Mouse (Mus musculus) intestine, embryonic 14.5 days (tissue): Measurements from ENCODE around the gene Pkp4. TPM values are rescaled to one million over a fixed set of nuclear protein-coding genes. Genes with fewer than 3 reads are reported as not detected.

Experiments
- ATAC-seq: fragments of 200-750 bp; cut with Nextera tagmentation; replicated peaks from 2 replicates; pipeline ENCODE4 v1.8.0; 2017; ENCODE audit warnings: low read depth, moderate number of reproducible peaks, moderate TSS enrichment, moderate library complexity; ENCODE audit not compliant: low FRiP score, low TSS enrichment
- DNase-seq: peaks from one replicate; pipeline ENCODE4 v3.0.0-alpha.2; 2018; ENCODE audit warnings: low spot score
- H3K27ac ChIP-seq: fragments of 300-500 bp; sonication (generic); 2 replicates; pipeline ENCODE4 v1.5.1; 2014; ENCODE audit warnings: low read depth, mild to moderate bottlenecking, control low read depth
- H3K27me3 ChIP-seq: fragments of 300-500 bp; sonication (generic); replicated peaks from 2 replicates; pipeline ENCODE4 v1.6.1; 2014; ENCODE audit warnings: low read length, control low read depth; ENCODE audit not compliant: control insufficient read depth, insufficient read depth
- H3K36me3 ChIP-seq: fragments of 300-500 bp; sonication (generic); 2 replicates; pipeline ENCODE4 v1.6.1; 2014; ENCODE audit warnings: low read length, control low read depth; ENCODE audit not compliant: control insufficient read depth, insufficient read depth
- H3K4me1 ChIP-seq: fragments of 300-500 bp; sonication (generic); replicated peaks from 2 replicates; pipeline ENCODE4 v1.6.1; 2014; ENCODE audit warnings: low read length, control low read depth, mixed read lengths; ENCODE audit not compliant: control insufficient read depth, insufficient read depth
- H3K4me2 ChIP-seq: fragments of 300-500 bp; sonication (generic); 2 replicates; pipeline ENCODE4 v1.6.1; 2014; ENCODE audit warnings: low read length
- H3K4me3 ChIP-seq: fragments of 300-500 bp; sonication (generic); 2 replicates; pipeline ENCODE4 v1.5.1; 2014; ENCODE audit warnings: low read depth, low read length, control low read depth, mixed read lengths
- H3K9ac ChIP-seq: fragments of 300-500 bp; sonication (generic); 2 replicates; pipeline ENCODE4 v1.6.1; 2014; ENCODE audit warnings: mild to moderate bottlenecking, low read length
- H3K9me3 ChIP-seq: fragments of 300-500 bp; sonication (generic); 2 replicates; pipeline ENCODE4 v1.6.1; 2016; ENCODE audit warnings: low read length, control low read depth; ENCODE audit not compliant: control insufficient read depth
- WGBS: fragments of 180-500 bp; shearing (Covaris S2); extraction: QIAGEN DNeasy Blood & Tissue Kit; methylation state at CpG from one replicate; pipeline ENCODE4 v1.1.7; 2014; 5-methylcytosine and 5-hydroxymethylcytosine counted together
- polyA plus RNA-seq: library from polyadenylated mRNA; unstranded; fragments of >200 nt; fragmentation: Nextera tagmentation; extraction: Ambion mirVana; gene quantifications from 2 replicates; pipeline ENCODE4 v1.2.1, GENCODE M21; 2014

Pkp4 gene
- polyA plus RNA-seq, 1 experiment from 2014 or later = 24.4 TPM

DNA sequence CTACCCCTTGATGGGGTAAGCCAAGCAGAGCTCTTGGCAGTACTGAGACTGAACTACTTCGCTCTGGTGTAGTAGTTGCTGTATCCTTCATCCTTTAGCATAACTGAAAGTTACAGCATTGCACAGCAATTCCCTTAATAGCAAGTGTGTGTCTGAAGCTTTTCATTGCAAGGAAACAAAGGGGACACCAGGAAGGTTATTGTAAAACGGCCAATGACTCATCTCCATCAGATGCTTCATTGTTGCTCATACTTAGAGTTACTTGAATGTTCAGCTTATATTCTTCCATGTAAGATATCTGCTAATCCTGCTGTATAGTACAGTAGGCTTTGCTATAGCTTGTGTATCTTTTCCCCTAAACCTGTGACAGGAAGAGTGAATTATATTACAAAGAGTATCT is 128.8 kb downstream of the Pkp4 start:
- ATAC-seq = no peak
- no peaks in the 10 kb centered on the region for H3K9me3 ChIP-seq
- no peak overlapping the region for H3K9ac ChIP-seq
- H3K4me2 ChIP-seq = no peak overlapping the region
- H3K27me3 ChIP-seq = no peaks in the 10 kb centered on the region
- no peak for DNase-seq
- H3K27ac ChIP-seq = no peak overlapping the region
- no peaks in the 10 kb centered on the region for H3K36me3 ChIP-seq
- H3K4me3 ChIP-seq = no peak overlapping the region
- 0 out of 2 replicates have a peak, but pooled peaks cover 2% of the 10 kb centered on the region for H3K4me1 ChIP-seq
- WGBS = 84% methylated on average over 2 of the region's 2 CpGs

DNA sequence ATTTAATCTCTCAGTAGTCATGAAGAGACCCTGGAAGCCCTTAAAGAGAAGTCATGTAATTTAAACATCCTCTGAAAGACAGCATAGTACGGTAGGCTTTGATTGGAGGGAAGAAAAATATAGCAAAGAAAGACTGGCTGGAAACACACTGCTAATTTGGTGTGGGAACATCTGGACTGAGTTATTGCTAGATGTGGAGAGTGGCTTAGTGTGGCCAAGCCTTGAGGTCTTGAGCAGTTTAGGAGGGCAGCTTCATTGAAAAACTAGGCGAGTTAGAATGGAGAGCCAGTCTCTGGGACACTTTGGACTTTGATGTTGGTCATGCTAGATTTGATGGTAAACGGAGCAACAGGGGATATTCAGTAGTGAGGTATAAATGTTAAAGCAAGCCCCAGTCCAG is 129.7 kb downstream of the Pkp4 start:
- peak; percentile 18 for DNase-seq

GRCm38 (mm10) chr2:59299831-59300230 is 139.2 kb downstream of the Pkp4 start:
- H3K36me3 ChIP-seq = no peaks in the 10 kb centered on the region
- ATAC-seq (no peak), DNase-seq (no peak)
- no peak overlapping the region for H3K4me2 ChIP-seq
- H3K4me3 ChIP-seq = no peak overlapping the region
- no peak overlapping the region for H3K27ac ChIP-seq
- 86% methylated on average over 3 of the region's 3 CpGs for WGBS
- H3K4me1 ChIP-seq = no peaks in the 10 kb centered on the region
- H3K9me3 ChIP-seq = no peaks in the 10 kb centered on the region
- H3K27me3 ChIP-seq = no peaks in the 10 kb centered on the region
- H3K9ac ChIP-seq = no peak overlapping the region

More for the DNA sequence above, 129.7 kb downstream of the Pkp4 start:
- Histone ChIP-seq H3K27ac (no peak overlapping the region), H3K4me3 (no peak overlapping the region), H3K36me3 (no peaks in the 10 kb centered on the region), H3K4me2 (no peak overlapping the region), H3K9me3 (no peaks in the 10 kb centered on the region), H3K9ac (no peak overlapping the region), H3K27me3 (no peaks in the 10 kb centered on the region), H3K4me1 (0 out of 2 replicates have a peak, but pooled peaks cover 2% of the 10 kb centered on the region)
- ATAC-seq = no peak
- 80% methylated on average over 3 of the region's 3 CpGs for WGBS

- Histone ChIP-seq H3K4me2 (no peak overlapping the region), H3K4me3 (no peak overlapping the region), H3K27me3 (no peaks in the 10 kb centered on the region), H3K4me1 (no peaks in the 10 kb centered on the region), H3K36me3 (peaks cover 10% of the 10 kb centered on the region), H3K9ac (no peak overlapping the region), H3K9me3 (no peaks in the 10 kb centered on the region), H3K27ac (no peak overlapping the region)
- no peak for ATAC-seq
- DNase-seq = no peak
- WGBS = 65% methylated on average over 12 of the region's 12 CpGs
Observed at GRCm38 (mm10) chr2:59301671-59302070, 141.0 kb downstream of the Pkp4 start.

DNA sequence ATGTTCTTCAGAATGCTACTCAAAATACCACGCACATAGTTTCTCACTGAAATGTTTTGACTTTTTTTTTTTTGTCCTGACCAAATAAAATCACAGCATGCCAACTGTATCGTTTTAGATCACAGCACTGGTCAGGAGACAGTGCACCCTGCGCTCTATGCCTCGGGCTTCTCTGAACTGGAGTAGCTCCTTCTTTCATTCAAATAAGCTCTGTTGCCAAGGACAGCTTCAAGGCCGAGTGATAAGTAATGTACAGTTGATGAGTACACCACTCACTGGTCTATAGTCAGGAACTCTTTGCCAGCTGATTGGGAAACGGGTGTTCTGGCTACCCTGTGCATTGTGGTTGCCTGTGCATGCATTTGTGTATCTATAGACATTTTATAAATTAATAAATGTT is 141.8 kb downstream of the Pkp4 start:
- no peak overlapping the region for H3K27ac ChIP-seq
- DNase-seq = no peak
- H3K27me3 ChIP-seq = no peaks in the 10 kb centered on the region
- H3K4me1 ChIP-seq = no peaks in the 10 kb centered on the region
- no peak overlapping the region for H3K4me2 ChIP-seq
- peaks cover 18% of the 10 kb centered on the region for H3K36me3 ChIP-seq
- H3K9me3 ChIP-seq = no peaks in the 10 kb centered on the region
- WGBS = 88% methylated on average over 6 of the region's 6 CpGs
- H3K4me3 ChIP-seq = no peak overlapping the region
- no peak for ATAC-seq
- no peak overlapping the region for H3K9ac ChIP-seq

GRCm38 (mm10) chr2:59303530-59304063 is 142.9 kb downstream of the Pkp4 start:
- 84% methylated on average over 12 of the region's 12 CpGs for WGBS
- Histone ChIP-seq H3K4me3 (no peak overlapping the region), H3K36me3 (peaks cover 29% of the 10 kb centered on the region), H3K9me3 (no peaks in the 10 kb centered on the region), H3K27ac (no peak overlapping the region), H3K27me3 (no peaks in the 10 kb centered on the region), H3K4me1 (no peaks in the 10 kb centered on the region), H3K4me2 (no peak overlapping the region), H3K9ac (no peak overlapping the region)
- no peak for ATAC-seq
- DNase-seq = no peak

- H3K9ac ChIP-seq = no peak overlapping the region
- no peaks in the 10 kb centered on the region for H3K27me3 ChIP-seq
- no peak for ATAC-seq
- no peak for DNase-seq
- H3K36me3 ChIP-seq = peaks cover 57% of the 10 kb centered on the region
- no peaks in the 10 kb centered on the region for H3K4me1 ChIP-seq
- H3K27ac ChIP-seq = no peak overlapping the region
- H3K4me3 ChIP-seq = no peak overlapping the region
- H3K9me3 ChIP-seq = no peaks in the 10 kb centered on the region
- no peak overlapping the region for H3K4me2 ChIP-seq
- 90% methylated on average over 8 of the region's 8 CpGs for WGBS
Observed at GRCm38 (mm10) chr2:59307302-59307701, 146.7 kb downstream of the Pkp4 start.

DNA sequence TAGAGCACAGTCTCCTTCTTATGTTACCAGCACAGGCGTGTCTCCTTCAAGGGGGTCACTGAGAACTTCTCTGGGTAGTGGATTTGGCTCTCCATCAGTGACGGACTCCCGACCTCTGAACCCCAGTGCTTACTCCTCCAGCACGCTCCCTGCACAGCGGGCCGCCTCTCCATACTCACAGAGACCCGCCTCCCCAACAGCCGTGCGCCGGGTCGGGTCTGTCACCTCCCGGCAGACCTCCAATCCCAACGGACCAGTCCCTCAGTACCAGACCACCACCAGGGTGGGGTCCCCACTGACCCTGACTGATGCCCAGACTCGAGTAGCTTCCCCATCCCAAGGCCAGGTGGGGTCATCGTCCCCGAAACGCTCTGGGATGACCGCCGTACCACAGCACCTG is 147.4 kb downstream of the Pkp4 start:
- Histone ChIP-seq H3K4me1 (no peaks in the 10 kb centered on the region), H3K36me3 (peaks cover 65% of the 10 kb centered on the region), H3K27me3 (no peaks in the 10 kb centered on the region), H3K9ac (no peak overlapping the region), H3K27ac (no peak overlapping the region), H3K9me3 (no peaks in the 10 kb centered on the region), H3K4me3 (no peak overlapping the region), H3K4me2 (no peak overlapping the region)
- DNase-seq = no peak
- 0 out of 2 replicates have a peak, but pooled peaks have one; percentile 55 for ATAC-seq
- WGBS = 96% methylated on average over 19 of the region's 19 CpGs

- no peaks in the 10 kb centered on the region for H3K27me3 ChIP-seq
- WGBS = 48% methylated on average over 6 of the region's 6 CpGs
- H3K4me2 ChIP-seq = no peak overlapping the region
- no peak for ATAC-seq
- peaks cover under 1% of the 10 kb centered on the region for H3K9me3 ChIP-seq
- H3K27ac ChIP-seq = no peak overlapping the region
- peaks cover 49% of the 10 kb centered on the region for H3K36me3 ChIP-seq
- H3K9ac ChIP-seq = no peak overlapping the region
- no peak overlapping the region for H3K4me3 ChIP-seq
- H3K4me1 ChIP-seq = no peaks in the 10 kb centered on the region
- DNase-seq = no peak
Observed at GRCm38 (mm10) chr2:59313293-59313692, 152.6 kb downstream of the Pkp4 start.
